8 mouse cellular contexts compared by ENCODE assay signal in genomic region chr7:140115583-140116328, GRCm38 (mm10). TPM values are rescaled to one million over a fixed set of nuclear protein-coding genes. Genes with fewer than 3 reads are reported as not detected.
A peak's percentile ranks its signal among the peaks of the same experiment; 100 is the strongest.
DNase-seq lines count a peak whose midpoint lies in the region; ATAC-seq and TF ChIP-seq lines count a peak whose summit lies in the region.

Gene Paox, plus strand, starts transcription at chr7:140115799.

- H3K27me3 ChIP-seq in cerebellum, adult 2 months (ENCODE audit: control insufficient read depth, insufficient read depth, low read length) = no peaks in the 10 kb centered on the region
- H3K27me3 ChIP-seq in hindbrain, embryonic 15.5 days = no peaks in the 10 kb centered on the region

- peak in 1 of 2 experiments; percentile 46 for DNase-seq in cerebellum, adult 2 months
- DNase-seq in cerebellum, adult 9-11 months = no peak
- peak; percentile 22 to 25 for DNase-seq in cerebellum, postnatal 14 days
- peak; percentile 67 for DNase-seq in gastrocnemius, adult 18-20 months (ENCODE audit: low spot score)
- peak; percentile 25 to 67 for DNase-seq in left cerebral cortex, adult 8-10 months (ENCODE audit: low spot score in 2 of 2)
- peak; percentile 66 to 76 for DNase-seq in lung, postnatal 4 days
- peak; percentile 33 to 55 for DNase-seq in right cerebral cortex, postnatal 36 days (ENCODE audit: low spot score in 2 of 2)

- H3K4me3 ChIP-seq in cerebellum, adult 2 months (replicated peaks; ENCODE audit: insufficient read depth, low read depth, low read length) = peak within 1 kb of the TSS; percentile 94
- H3K4me3 ChIP-seq in hindbrain, embryonic 15.5 days = peak within 1 kb of the TSS; percentile 90

- no peak for TF ChIP-seq POLR2A in cerebellum, adult 2 months (IDR thresholded peaks at IDR 0.05; ENCODE audit: borderline replicate concordance, insufficient read depth, low read length)

- no peak for TF ChIP-seq CTCF in cerebellum, adult 2 months (IDR thresholded peaks at IDR 0.05; ENCODE audit: borderline replicate concordance, insufficient read depth, low read depth, low read length)

- peak within 1 kb of the TSS; percentile 83 for H3K4me2 ChIP-seq in hindbrain, embryonic 15.5 days

- peak; percentile 69 for ATAC-seq in hindbrain, embryonic 15.5 days (ENCODE audit: low FRiP score, low read depth)

- peak within 1 kb of the TSS; percentile 90 for H3K9ac ChIP-seq in hindbrain, embryonic 15.5 days

- H3K27ac ChIP-seq in cerebellum, adult 2 months (ENCODE audit: insufficient read depth, low read length) = peak within 1 kb of the TSS; percentile 86
- H3K27ac ChIP-seq in hindbrain, embryonic 15.5 days (replicated peaks) = peak within 1 kb of the TSS; percentile 91

- WGBS in cerebellum, adult 2 months = 2% methylated on average over 23 of the region's 23 CpGs
- WGBS in hindbrain, embryonic 15.5 days = 4% methylated on average over 23 of the region's 23 CpGs

- H3K9me3 ChIP-seq in hindbrain, embryonic 15.5 days = no peaks in the 10 kb centered on the region

- H3K4me1 ChIP-seq in cerebellum, adult 2 months (ENCODE audit: control insufficient read depth, insufficient read depth, low read length) = peaks cover 5% of the 10 kb centered on the region
- peaks cover 16% of the 10 kb centered on the region for H3K4me1 ChIP-seq in hindbrain, embryonic 15.5 days (replicated peaks)

- H3K36me3 ChIP-seq in hindbrain, embryonic 15.5 days = peaks cover 15% of the 10 kb centered on the region

RNA-seq across cellular contexts. Expression of gene Paox, which starts in this region (rescaled TPM):
- polyA plus RNA-seq in cerebellum, adult 2 months (2012; rRNA removed) = 5.0 and 5.9 TPM in 2 replicates
- 1 to 10 TPM; 3.2 to 4.0 TPM for total RNA-seq in gastrocnemius, adult 18-20 months (2021)
- polyA plus RNA-seq in hindbrain, embryonic 15.5 days (2015; fragmentation: Nextera tagmentation; extraction: Ambion mirVana) = 7.7 and 9.6 TPM in 2 replicates
- 1 to 10 TPM; 6.7 to 7.9 (median 7.3) TPM for total RNA-seq in left cerebral cortex, adult 8-10 months (2022)
